Mouse (Mus musculus) cerebellum, adult 11 months (tissue): ENCODE measurements at regions not wholly inside any gene's neighbourhood (a gene's known extent, or its start where the extent isn't known, plus 50 kb on each side); places are given as distances from the start of the nearest gene placed in this dataset.

Experiments
- DNase-seq: peaks from one replicate; pipeline ENCODE4 v3.0.0; 2022

GRCm38 (mm10) chr1:190639846-190640245 lies 271.7 kb downstream of the Rps6kc1 start:
- DNase-seq: no peak

- no peak for DNase-seq
Observed at GRCm38 (mm10) chr1:190634935-190635334, 276.6 kb downstream of the Rps6kc1 start.

DNA sequence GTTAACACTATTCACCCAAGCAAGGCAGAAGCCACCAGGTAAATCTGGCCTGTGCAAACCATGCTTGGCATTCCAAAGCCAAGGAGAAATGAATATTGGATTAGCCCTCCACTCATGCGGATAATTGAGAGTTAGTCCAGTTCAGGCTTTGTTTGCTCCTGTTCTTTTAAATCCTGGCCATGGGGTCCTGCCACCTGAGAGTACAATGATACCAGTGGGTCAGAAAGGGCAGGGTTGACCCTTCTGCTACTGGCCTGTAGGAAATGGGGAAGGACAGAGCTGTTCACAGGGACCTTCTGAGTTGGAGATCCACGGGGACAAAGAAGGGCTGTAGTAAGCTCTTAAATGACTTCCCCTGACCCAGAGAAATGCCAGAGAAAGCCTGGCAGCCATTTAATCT lies 279.9 kb downstream of the Rps6kc1 start:
- DNase-seq: no peak

DNA sequence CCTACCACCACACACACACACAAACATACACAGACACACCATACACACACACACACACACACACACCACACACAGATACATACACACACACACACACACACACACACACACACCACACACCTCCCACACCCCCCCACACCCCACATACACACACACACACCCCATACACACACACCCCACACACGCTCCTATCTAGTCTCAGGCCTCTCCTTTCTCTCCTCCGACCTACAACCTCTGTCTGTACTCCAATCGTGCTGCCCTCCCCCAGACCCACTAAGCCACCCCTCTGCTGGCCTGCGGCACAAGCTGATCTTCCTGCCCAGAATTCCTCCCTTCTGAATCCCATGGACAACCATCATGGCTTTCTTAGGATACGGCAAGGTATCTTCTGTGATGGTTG lies 281.4 kb downstream of the Rps6kc1 start:
- no peak for DNase-seq

DNA sequence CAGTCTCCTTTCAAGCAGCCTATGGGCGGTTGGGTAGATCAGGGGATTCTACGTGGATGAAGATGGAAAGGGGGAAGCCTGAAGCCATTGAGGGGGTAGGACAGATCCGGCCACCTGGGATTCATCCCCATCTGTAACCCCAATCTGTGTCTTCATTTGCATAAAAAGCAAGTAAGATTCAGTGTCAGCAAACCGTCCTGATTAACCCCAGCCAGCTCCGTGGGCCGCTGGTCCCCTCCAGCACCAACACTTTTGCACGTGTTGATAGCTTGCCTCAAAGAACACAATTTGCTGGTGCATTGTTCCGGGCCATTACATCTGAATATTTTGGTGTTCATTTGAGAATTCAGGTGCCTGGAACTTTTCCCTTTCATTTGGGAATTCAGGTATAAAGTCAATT lies 287.7 kb downstream of the Rps6kc1 start:
- no peak for DNase-seq

- DNase-seq: no peak
Observed at GRCm38 (mm10) chr1:190600425-190600824, 311.1 kb downstream of the Rps6kc1 start.

- no peak for DNase-seq
Observed at GRCm38 (mm10) chr1:190599622-190600021, 311.9 kb downstream of the Rps6kc1 start.

GRCm38 (mm10) chr1:190596209-190596608 lies 315.4 kb downstream of the Rps6kc1 start:
- DNase-seq: no peak

- no peak for DNase-seq
Observed at GRCm38 (mm10) chr1:190591621-190592020, 319.9 kb downstream of the Rps6kc1 start.

- no peak for DNase-seq
Observed at GRCm38 (mm10) chr1:190589586-190589985, 322.0 kb downstream of the Rps6kc1 start.

- DNase-seq: no peak
Observed at GRCm38 (mm10) chr1:190583272-190583671, 328.3 kb downstream of the Rps6kc1 start.

DNA sequence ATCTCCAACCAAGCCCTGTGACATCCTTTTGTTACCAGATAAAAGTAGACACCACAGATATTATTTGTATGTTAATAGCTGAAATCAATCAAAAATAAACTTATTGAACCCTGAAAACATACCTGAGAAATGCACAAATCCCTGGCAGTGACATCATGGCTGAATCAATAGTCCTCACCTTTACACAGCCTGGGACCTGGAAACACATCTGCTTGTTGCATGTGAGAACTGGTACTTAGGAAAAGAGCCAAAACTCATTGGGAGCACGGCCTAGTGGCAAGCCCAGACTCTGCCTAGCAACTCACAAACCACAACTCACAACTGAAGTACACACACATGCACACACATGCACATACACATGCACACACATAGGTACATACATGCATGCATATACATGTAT lies 330.9 kb downstream of the Rps6kc1 start:
- no peak for DNase-seq

DNA sequence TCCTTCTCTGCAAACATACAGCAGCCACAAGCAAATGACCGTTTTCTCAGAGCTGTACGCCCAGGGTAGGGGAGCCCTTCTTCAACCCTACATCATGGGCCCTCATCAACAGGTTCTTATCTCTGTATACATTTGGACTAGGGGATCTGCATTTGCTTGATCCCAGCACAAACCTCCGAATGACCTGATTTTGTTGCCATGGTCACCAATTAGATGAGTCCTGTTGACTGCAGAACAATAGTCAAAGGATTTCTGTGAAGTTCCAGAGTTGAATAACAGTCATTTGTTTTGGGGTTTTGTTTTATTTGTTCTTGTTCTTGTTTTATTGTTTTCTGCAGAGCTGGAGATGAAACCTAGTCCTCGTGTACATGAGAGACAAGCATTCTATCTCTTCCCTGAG lies 340.6 kb downstream of the Rps6kc1 start:
- no peak for DNase-seq

DNA sequence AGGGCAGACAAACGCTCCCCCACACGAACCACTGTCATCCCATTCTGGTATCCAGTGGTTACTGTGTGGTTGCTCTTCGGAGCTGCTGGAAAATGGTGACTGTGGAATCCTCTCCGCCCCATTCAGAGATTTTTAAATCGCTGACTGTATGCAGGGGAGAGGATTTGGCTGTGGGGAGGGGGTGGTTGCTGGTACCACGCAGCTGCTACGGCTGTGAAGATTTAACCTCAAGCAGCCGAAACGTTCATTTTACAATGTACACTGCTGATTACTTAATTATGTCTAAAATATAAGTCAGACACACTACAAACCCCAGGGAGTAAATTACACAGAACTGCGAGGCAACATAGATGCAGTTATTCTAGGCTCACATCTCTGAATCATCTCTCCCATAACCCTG lies 341.0 kb downstream of the Rps6kc1 start:
- DNase-seq: no peak

GRCm38 (mm10) chr1:190566744-190567143 lies 344.8 kb downstream of the Rps6kc1 start:
- DNase-seq: peak; percentile 72

- no peak for DNase-seq
Observed at GRCm38 (mm10) chr1:190562865-190563457, 348.6 kb downstream of the Rps6kc1 start.

- no peak for DNase-seq
Observed at GRCm38 (mm10) chr1:190560086-190560485, 351.5 kb downstream of the Rps6kc1 start.

DNA sequence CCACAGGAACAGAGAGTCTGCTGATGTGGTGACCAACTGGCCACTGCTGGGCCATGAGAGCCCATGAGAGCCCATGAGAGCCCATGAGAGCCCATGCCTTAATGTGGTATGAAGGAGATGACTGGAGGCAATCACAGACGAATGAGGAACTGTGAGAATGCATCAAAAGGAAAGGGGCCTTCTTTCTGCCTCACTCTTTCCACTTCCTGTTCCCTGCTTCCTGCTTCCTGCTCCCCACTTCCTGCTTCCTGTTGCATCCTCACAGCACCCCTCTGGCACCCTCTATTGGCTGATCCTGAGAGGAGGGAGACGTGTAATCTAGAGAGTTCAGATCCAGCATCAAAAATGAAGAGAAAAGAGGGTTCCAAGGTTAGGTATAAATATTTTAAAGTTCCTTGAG lies 369.7 kb downstream of the Rps6kc1 start:
- no peak for DNase-seq

- no peak for DNase-seq
Observed at GRCm38 (mm10) chr1:190532879-190533676, 362.6 kb upstream of the Prox1 start.

- DNase-seq: no peak
Observed at GRCm38 (mm10) chr1:190531224-190531623, 360.7 kb upstream of the Prox1 start.

GRCm38 (mm10) chr1:190530079-190530478 lies 359.6 kb upstream of the Prox1 start:
- no peak for DNase-seq

- no peak for DNase-seq
Observed at GRCm38 (mm10) chr1:190527545-190528137, 357.1 kb upstream of the Prox1 start.

- no peak for DNase-seq
Observed at GRCm38 (mm10) chr1:190526634-190527033, 356.1 kb upstream of the Prox1 start.

- no peak for DNase-seq
Observed at GRCm38 (mm10) chr1:190526046-190526445, 355.5 kb upstream of the Prox1 start.
